Mouse (Mus musculus) bone marrow, adult 2 months (tissue): ENCODE data around the gene Fam198b.

ENCODE experiments used
- CTCF ChIP-seq: fragments of 200-500 bp; IDR thresholded peaks from 2 replicates; pipeline ENCODE4 v1.5.1; 2011; ENCODE audit warnings: low read length, control low read depth; ENCODE audit not compliant: control insufficient read depth, insufficient read depth
- POLR2A ChIP-seq: fragments of 200-500 bp; IDR thresholded peaks from 2 replicates; pipeline ENCODE4 v1.6.1; 2011; ENCODE audit warnings: low read depth, mild to moderate bottlenecking, control low read depth, low read length, borderline replicate concordance; ENCODE audit not compliant: control insufficient read depth

DNA sequence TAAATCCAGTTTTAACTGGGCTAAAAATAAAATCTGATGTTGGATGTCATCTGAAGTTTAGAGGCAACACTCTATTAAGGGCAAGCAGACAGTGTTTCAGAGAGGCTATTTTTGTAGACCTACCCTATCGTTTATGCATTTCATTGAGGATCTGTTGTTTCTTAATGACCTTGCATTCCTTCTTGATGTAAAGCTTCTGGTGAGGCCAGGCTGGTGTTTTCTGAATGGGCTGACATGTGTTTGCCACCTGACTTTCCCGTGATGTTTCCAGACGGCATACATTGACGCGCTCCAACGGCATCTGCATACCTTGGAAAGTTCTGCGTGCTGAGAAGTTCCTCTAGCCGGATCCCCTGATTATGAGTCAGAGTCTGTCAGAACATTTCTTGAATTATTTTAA is 104.9 kb downstream of the Fam198b start:
- TF ChIP-seq CTCF: no peak
- TF ChIP-seq POLR2A: no peak
